ENCODE assay signal across 13 mouse cellular contexts in the genomic region with DNA sequence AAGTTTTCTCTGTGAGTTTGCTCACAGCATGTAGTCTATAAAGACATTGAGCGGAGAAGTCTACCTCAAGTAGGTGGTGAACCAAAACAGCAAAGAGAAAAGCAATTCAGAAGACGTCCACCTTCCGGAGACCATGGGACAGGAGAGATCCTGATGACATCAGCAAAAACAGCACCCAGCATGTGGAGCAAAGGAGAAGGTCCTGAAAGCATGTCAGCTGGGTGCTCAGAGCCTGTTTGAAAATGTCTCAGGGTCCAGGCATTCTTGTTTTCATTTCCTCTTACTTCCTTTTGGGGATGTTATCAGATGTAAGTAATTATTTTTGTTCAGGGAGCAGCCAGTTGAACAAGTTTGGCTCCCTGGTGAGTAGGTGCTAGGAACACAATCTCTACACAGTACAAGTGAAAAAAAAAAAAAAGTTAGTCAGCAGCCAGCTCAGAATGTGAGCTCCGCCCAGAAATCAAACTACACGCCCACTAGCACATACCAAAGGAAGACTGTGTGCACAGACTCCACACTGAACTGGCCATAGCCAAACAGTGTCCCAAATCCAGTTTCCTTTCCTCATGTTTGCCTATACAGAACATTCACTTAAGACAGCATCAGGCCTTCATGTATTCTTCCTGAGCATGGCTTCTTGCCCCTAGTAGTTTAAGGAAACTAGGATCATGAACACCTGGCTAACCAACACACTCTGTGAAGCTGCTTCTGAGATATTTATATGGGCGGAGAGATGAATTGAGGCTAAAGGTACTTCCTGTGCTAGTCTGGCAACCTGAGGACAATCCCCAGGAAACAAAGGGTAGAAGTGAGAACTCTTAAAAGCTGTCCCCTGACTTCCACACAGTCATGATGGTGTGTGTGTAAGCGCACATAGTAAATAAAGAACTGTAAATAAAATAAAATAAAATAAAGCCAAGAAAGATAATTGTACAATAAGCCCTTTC. TPM values are rescaled to one million over a fixed set of nuclear protein-coding genes. Genes with fewer than 3 reads are reported as not detected.
DNase-seq lines count a peak whose midpoint lies in the region; ATAC-seq and TF ChIP-seq lines count a peak whose summit lies in the region.
"Had no signal": no experiment of that assay in that cellular context is flagged by ENCODE, and none has a peak within 500 bp of the region (broad histone marks: within the 10 kb centered on the region; RNA-seq: fewer than 3 reads in every experiment).

No protein-coding gene starts in this region.

- DNase-seq in kidney, postnatal 25 days = no peak
- peak; percentile 64 for DNase-seq in NIH3T3 (ENCODE audit: low read depth)
- DNase-seq in thymus, postnatal 25 days = no peak
- DNase-seq in forebrain, embryonic 10.5 days (ENCODE audit: extremely low spot score, low spot score) = no peak
- DNase-seq in thymus, postnatal 10 days (ENCODE audit: low spot score in 2 of 2) = no peak
- DNase-seq: gastrocnemius, postnatal 14 days; kidney, adult 2 months had no signal

- 78% methylated on average over 7 of the region's 7 CpGs for WGBS in kidney, embryonic 15.5 days
- 59% methylated on average over 7 of the region's 7 CpGs for WGBS in liver, embryonic 12.5 days (ENCODE audit: insufficient replicate concordance)
- WGBS in small intestine, adult 2 months = 37% methylated on average over 7 of the region's 7 CpGs
- 88% methylated on average over 7 of the region's 7 CpGs for WGBS in forebrain, embryonic 10.5 days

- TF ChIP-seq CTCF in small intestine, adult 2 months (IDR thresholded peaks at IDR 0.05; ENCODE audit: extremely low read depth, insufficient read length, insufficient replicate concordance, low read depth, low read length) = no peak

- peak; percentile 82 for ATAC-seq in kidney, embryonic 15.5 days (replicated peaks; ENCODE audit: low FRiP score)
- peak; percentile 46; the same call in 1 of the 2 replicates for ATAC-seq in liver, embryonic 12.5 days

- no peak overlapping the region for H3K27ac ChIP-seq in kidney, embryonic 15.5 days
- no peak overlapping the region for H3K27ac ChIP-seq in liver, embryonic 12.5 days
- H3K27ac ChIP-seq in small intestine, adult 2 months (ENCODE audit: insufficient read depth, low read depth, low read length) = peak overlapping the region; percentile 68
- H3K27ac ChIP-seq in forebrain, embryonic 10.5 days = no peak overlapping the region
- H3K27ac ChIP-seq: forebrain, embryonic 12.5 days; midbrain, embryonic 12.5 days; neural tube, embryonic 13.5 days had no signal

- no peak overlapping the region for H3K4me3 ChIP-seq in kidney, embryonic 15.5 days (replicated peaks)
- no peak overlapping the region for H3K4me3 ChIP-seq in liver, embryonic 12.5 days
- no peak overlapping the region for H3K4me3 ChIP-seq in small intestine, adult 2 months (ENCODE audit: low read depth, low read length)
- H3K4me3 ChIP-seq in forebrain, embryonic 10.5 days = no peak overlapping the region
- H3K4me3 ChIP-seq: forebrain, embryonic 12.5 days; midbrain, embryonic 12.5 days; neural tube, embryonic 13.5 days had no signal

- H3K9ac ChIP-seq in kidney, embryonic 15.5 days = no peak overlapping the region
- no peak overlapping the region for H3K9ac ChIP-seq in liver, embryonic 12.5 days
- H3K9ac ChIP-seq: forebrain, embryonic 12.5 days; midbrain, embryonic 12.5 days; neural tube, embryonic 13.5 days had no signal

- H3K9me3 ChIP-seq in kidney, embryonic 15.5 days (replicated peaks) = no peaks in the 10 kb centered on the region
- no peaks in the 10 kb centered on the region for H3K9me3 ChIP-seq in liver, embryonic 12.5 days (replicated peaks)
- no peaks in the 10 kb centered on the region for H3K9me3 ChIP-seq in forebrain, embryonic 10.5 days
- H3K9me3 ChIP-seq: forebrain, embryonic 12.5 days; neural tube, embryonic 13.5 days had no signal

- no peaks in the 10 kb centered on the region for H3K36me3 ChIP-seq in kidney, embryonic 15.5 days
- H3K36me3 ChIP-seq in liver, embryonic 12.5 days = no peaks in the 10 kb centered on the region
- H3K36me3 ChIP-seq in small intestine, adult 2 months (ENCODE audit: control insufficient read depth, insufficient read depth, low read length) = peaks cover 35% of the 10 kb centered on the region
- no peaks in the 10 kb centered on the region for H3K36me3 ChIP-seq in forebrain, embryonic 10.5 days (replicated peaks)
- H3K36me3 ChIP-seq: forebrain, embryonic 12.5 days; midbrain, embryonic 12.5 days; neural tube, embryonic 13.5 days had no signal

- H3K4me1 ChIP-seq in kidney, embryonic 15.5 days = no peaks in the 10 kb centered on the region
- H3K4me1 ChIP-seq in liver, embryonic 12.5 days = no peaks in the 10 kb centered on the region
- peaks cover 10% of the 10 kb centered on the region; the same call in 1 of the 2 replicates for H3K4me1 ChIP-seq in small intestine, adult 2 months (ENCODE audit: control insufficient read depth, insufficient read depth, insufficient read length, low read length)
- H3K4me1 ChIP-seq in forebrain, embryonic 10.5 days = no peaks in the 10 kb centered on the region
- H3K4me1 ChIP-seq: forebrain, embryonic 12.5 days; midbrain, embryonic 12.5 days; neural tube, embryonic 13.5 days had no signal

- H3K27me3 ChIP-seq in kidney, embryonic 15.5 days = no peaks in the 10 kb centered on the region
- H3K27me3 ChIP-seq in liver, embryonic 12.5 days (replicated peaks) = no peaks in the 10 kb centered on the region
- no peaks in the 10 kb centered on the region for H3K27me3 ChIP-seq in small intestine, adult 2 months (ENCODE audit: control insufficient read depth, insufficient read depth, low read length)
- no peaks in the 10 kb centered on the region for H3K27me3 ChIP-seq in forebrain, embryonic 10.5 days (ENCODE audit: poor library complexity, severe bottlenecking)
- H3K27me3 ChIP-seq: forebrain, embryonic 12.5 days; midbrain, embryonic 12.5 days; neural tube, embryonic 13.5 days had no signal

- TF ChIP-seq POLR2A in small intestine, adult 2 months (IDR thresholded peaks at IDR 0.05; ENCODE audit: low read depth, low read length) = no peak

- H3K4me2 ChIP-seq in kidney, embryonic 15.5 days = no peak overlapping the region
- no peak overlapping the region for H3K4me2 ChIP-seq in liver, embryonic 12.5 days
- H3K4me2 ChIP-seq: forebrain, embryonic 12.5 days; midbrain, embryonic 12.5 days; neural tube, embryonic 13.5 days had no signal

RNA-seq across cellular contexts. Expression of a gene that starts 23.4 kb away (rescaled TPM):
- 62.1 and 70.2 TPM in 2 replicates for polyA plus RNA-seq in kidney, embryonic 15.5 days (2015; fragmentation: Nextera tagmentation; extraction: Ambion mirVana)
- polyA plus RNA-seq in liver, embryonic 12.5 days (2016; fragmentation: Nextera tagmentation; extraction: Ambion mirVana) = 43.9 and 46.3 TPM in 2 replicates
- polyA plus RNA-seq in small intestine, adult 2 months (2012; rRNA removed) = 0.30 and 0.34 TPM in 2 replicates
- 58.6 and 59.9 TPM in 2 replicates for polyA plus RNA-seq in forebrain, embryonic 10.5 days (2016; fragmentation: Nextera tagmentation; extraction: Ambion mirVana)

RNA-seq across cellular contexts. Expression of a gene that starts 37.0 kb away (rescaled TPM):
- polyA plus RNA-seq in kidney, embryonic 15.5 days (2015; fragmentation: Nextera tagmentation; extraction: Ambion mirVana) = 3.7 and 3.9 TPM in 2 replicates
- polyA plus RNA-seq in liver, embryonic 12.5 days (2016; fragmentation: Nextera tagmentation; extraction: Ambion mirVana) = 0.65 and 1.1 TPM in 2 replicates
- polyA plus RNA-seq in small intestine, adult 2 months (2012; rRNA removed) = 10.4 and 33.0 TPM in 2 replicates
- polyA plus RNA-seq in forebrain, embryonic 10.5 days (2016; fragmentation: Nextera tagmentation; extraction: Ambion mirVana) = 0.43 and 0.62 TPM in 2 replicates

Comparison
In these comparisons a context has a peak if more than half of its experiments do, and no peak if none do; other contexts are left out.
1. RNA of a gene that starts 23.4 kb away (polyA plus RNA-seq): 62.1 to 70.2 TPM in kidney, embryonic 15.5 days, 58.6 to 59.9 TPM in forebrain, embryonic 10.5 days and 43.9 to 46.3 TPM in liver, embryonic 12.5 days; 0.30 to 0.34 TPM in small intestine, adult 2 months; every median in the first group is over 10 times any median in the second.